Mouse (Mus musculus) ES-CJ7 (cell line): ENCODE measurements around the gene Tmem39a.

Source experiments
- DNase-seq: peaks from one replicate; pipeline ENCODE4 v3.0.0; 2011; ENCODE audit warnings: low read depth, low spot score

Tmem39a gene

GRCm38 (mm10) chr16:38558221-38558748, at the start of gene Tmem39a:
TSS of gene Tmem39a (plus strand) at chr16:38558698.
- DNase-seq = peak; percentile 90

- peak; percentile 51 for DNase-seq
These were observed 47.7 kb upstream of the Tmem39a start for GRCm38 (mm10) chr16:38510846-38511245.

- DNase-seq = no peak
These were observed 39.4 kb upstream of the Tmem39a start for GRCm38 (mm10) chr16:38519140-38519539.

GRCm38 (mm10) chr16:38521211-38521987, 37.1 kb upstream of the Tmem39a start:
- DNase-seq = peak; percentile 24

GRCm38 (mm10) chr16:38522129-38523084, 36.1 kb upstream of the Tmem39a start, which contains the start of gene Timmdc1:
TSS of gene Timmdc1 (minus strand) at chr16:38522663.
- DNase-seq = peak; percentile 88

- no peak for DNase-seq
These were observed 32.2 kb upstream of the Tmem39a start for GRCm38 (mm10) chr16:38526264-38526663.

GRCm38 (mm10) chr16:38536544-38537146, 21.9 kb upstream of the Tmem39a start:
- DNase-seq = peak; percentile 88

- DNase-seq = peak; percentile 75
These were observed 19.6 kb upstream of the Tmem39a start for GRCm38 (mm10) chr16:38538716-38539380.

- DNase-seq = no peak
These were observed 10.5 kb upstream of the Tmem39a start for GRCm38 (mm10) chr16:38548000-38548399.

GRCm38 (mm10) chr16:38549479-38550396, 8.8 kb upstream of the Tmem39a start, which contains the start of gene Poglut1:
TSS of gene Poglut1 (minus strand) at chr16:38550258.
- DNase-seq = peak; percentile 62

GRCm38 (mm10) chr16:38555988-38556387, 2.5 kb upstream of the Tmem39a start:
- DNase-seq = no peak

- peak; percentile 93 for DNase-seq
These were observed 3.9 kb downstream of the Tmem39a start for GRCm38 (mm10) chr16:38562131-38562967.

GRCm38 (mm10) chr16:38562968-38563327, 4.5 kb downstream of the Tmem39a start:
- DNase-seq = no peak

- no peak for DNase-seq
These were observed 5.0 kb downstream of the Tmem39a start for GRCm38 (mm10) chr16:38563516-38563915.

- DNase-seq = no peak
These were observed 9.7 kb downstream of the Tmem39a start for GRCm38 (mm10) chr16:38568192-38568591.

- DNase-seq = no peak
These were observed 13.0 kb downstream of the Tmem39a start for GRCm38 (mm10) chr16:38571481-38571880.

GRCm38 (mm10) chr16:38584761-38585160, 26.3 kb downstream of the Tmem39a start:
- DNase-seq = no peak

GRCm38 (mm10) chr16:38585186-38585585, 26.7 kb downstream of the Tmem39a start:
- DNase-seq = no peak

GRCm38 (mm10) chr16:38587163-38587562, 28.7 kb downstream of the Tmem39a start:
- no peak for DNase-seq
